Mouse (Mus musculus) olfactory bulb, adult 2 months (tissue): ENCODE data around the gene Stk35. TPM values are rescaled to one million over a fixed set of nuclear protein-coding genes. Genes with fewer than 3 reads are reported as not detected.

Source experiments
- H3K27ac ChIP-seq: fragments of 200-500 bp; 2 replicates; pipeline ENCODE4 v1.5.1; 2012; ENCODE audit warnings: low read depth, low read length; ENCODE audit not compliant: insufficient read depth
- H3K4me1 ChIP-seq: fragments of 200-500 bp; 2 replicates; pipeline ENCODE4 v1.6.1; 2012; ENCODE audit warnings: low read length; ENCODE audit not compliant: control insufficient read depth, insufficient read depth
- H3K4me3 ChIP-seq: fragments of 200-500 bp; 2 replicates; pipeline ENCODE4 v1.5.1; 2012; ENCODE audit warnings: mild to moderate bottlenecking, low read depth, low read length, moderate library complexity; ENCODE audit not compliant: insufficient read depth
- CTCF ChIP-seq: fragments of 200-500 bp; IDR thresholded peaks from 2 replicates; pipeline ENCODE4 v1.5.1; 2012; ENCODE audit warnings: low read depth, mild to moderate bottlenecking, low read length, moderate library complexity; ENCODE audit not compliant: insufficient read depth
- POLR2A ChIP-seq: fragments of 200-500 bp; IDR thresholded peaks from 2 replicates; pipeline ENCODE4 v1.6.1; 2012; ENCODE audit warnings: mild to moderate bottlenecking, low read depth, low read length, moderate library complexity; ENCODE audit not compliant: insufficient read depth
- WGBS: fragments of 180-500 bp; shearing (Covaris S2); methylation state at CpG from one replicate; pipeline ENCODE4 v1.1.7; 2018; 5-methylcytosine and 5-hydroxymethylcytosine counted together
- polyA plus RNA-seq: library from polyadenylated mRNA; stranded (reverse); fragments of >200 nt; gene quantifications from 2 replicates; pipeline ENCODE4 v1.2.4, GENCODE M21; 2012; ENCODE audit warnings: low replicate concordance; ENCODE audit not compliant: missing spikeins, insufficient read depth, insufficient read length

Gene Stk35
- polyA plus RNA-seq, 1 experiment = not detected

DNA sequence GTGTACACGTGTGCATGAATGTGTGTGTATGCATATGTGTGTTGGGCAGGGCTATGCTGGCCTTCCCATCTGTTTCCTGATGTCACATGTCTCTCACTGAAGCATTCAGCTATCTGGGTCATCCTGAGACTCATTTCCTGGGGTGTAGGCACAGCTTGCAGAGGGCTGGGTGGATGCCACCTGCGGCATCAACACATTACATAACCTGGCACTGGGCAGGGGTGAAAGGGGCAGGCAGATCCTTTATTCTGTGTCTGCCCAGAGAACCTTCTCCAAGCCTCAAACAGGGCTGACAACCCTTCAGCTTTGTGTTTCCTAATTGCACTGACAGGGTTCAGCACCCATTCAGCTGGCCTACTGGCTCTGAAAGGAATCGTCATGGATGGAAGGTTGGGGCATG, 64.6 kb downstream of the Stk35 start:
- WGBS = 62% methylated on average over 3 of the region's 3 CpGs
- TF ChIP-seq CTCF = no peak
- TF ChIP-seq POLR2A = no peak
- Histone ChIP-seq H3K4me1 (peaks cover 4% of the 10 kb centered on the region; the same call in 1 of the 2 replicates), H3K4me3 (no peak overlapping the region), H3K27ac (no peak overlapping the region)

DNA sequence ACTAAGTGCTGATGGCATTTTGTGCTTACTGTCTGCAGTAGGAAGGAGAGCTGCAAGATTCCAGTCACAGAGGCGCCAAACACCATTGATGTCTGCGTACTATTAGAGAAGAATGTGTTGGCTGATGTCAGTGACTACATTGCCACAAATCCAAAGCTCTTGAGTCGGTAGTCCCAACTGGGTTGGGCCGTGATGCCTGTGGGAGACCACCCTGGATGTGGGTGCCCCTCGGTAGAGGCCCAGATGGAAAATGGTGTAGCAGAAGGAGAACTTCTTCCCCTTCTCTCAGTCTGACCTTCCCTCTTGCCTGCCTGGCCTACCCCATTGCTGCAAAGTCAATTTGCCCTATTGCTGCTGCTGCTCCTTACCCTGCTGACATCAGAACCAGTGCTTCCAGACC, 68.8 kb downstream of the Stk35 start:
- H3K4me3 ChIP-seq = no peak overlapping the region
- TF ChIP-seq POLR2A = no peak
- TF ChIP-seq CTCF = no peak
- H3K4me1 ChIP-seq = peaks cover 12% of the 10 kb centered on the region; the same call in 1 of the 2 replicates
- no peak overlapping the region for H3K27ac ChIP-seq
- 94% methylated on average over 5 of the region's 5 CpGs for WGBS

DNA sequence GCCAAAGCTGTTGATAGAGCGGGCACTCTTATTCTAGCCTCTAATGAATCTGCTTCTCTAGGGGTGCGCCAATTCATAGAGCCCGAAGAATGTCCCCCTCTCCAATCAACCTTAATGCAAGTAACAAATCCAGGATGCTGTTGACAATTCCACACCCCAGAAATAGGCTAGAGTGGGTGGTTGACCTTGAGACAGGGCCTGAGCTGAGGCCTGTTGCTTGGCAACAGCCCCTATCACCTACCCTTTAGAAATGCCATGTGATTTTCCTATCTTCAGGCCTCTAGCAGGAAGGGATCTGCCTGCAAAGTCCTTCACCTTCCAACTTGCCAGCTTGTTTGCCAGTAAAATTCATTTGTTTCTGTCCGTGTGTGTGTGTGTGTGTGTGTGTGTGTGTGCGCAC, 70.9 kb downstream of the Stk35 start:
- 0 out of 2 replicates have a peak overlapping the region, but pooled peaks have one; percentile 31 for H3K27ac ChIP-seq
- no peak for TF ChIP-seq CTCF
- H3K4me1 ChIP-seq = peaks cover 14% of the 10 kb centered on the region; the same call in 1 of the 2 replicates
- H3K4me3 ChIP-seq = no peak overlapping the region
- WGBS = 89% methylated on average over 5 of the region's 5 CpGs

DNA sequence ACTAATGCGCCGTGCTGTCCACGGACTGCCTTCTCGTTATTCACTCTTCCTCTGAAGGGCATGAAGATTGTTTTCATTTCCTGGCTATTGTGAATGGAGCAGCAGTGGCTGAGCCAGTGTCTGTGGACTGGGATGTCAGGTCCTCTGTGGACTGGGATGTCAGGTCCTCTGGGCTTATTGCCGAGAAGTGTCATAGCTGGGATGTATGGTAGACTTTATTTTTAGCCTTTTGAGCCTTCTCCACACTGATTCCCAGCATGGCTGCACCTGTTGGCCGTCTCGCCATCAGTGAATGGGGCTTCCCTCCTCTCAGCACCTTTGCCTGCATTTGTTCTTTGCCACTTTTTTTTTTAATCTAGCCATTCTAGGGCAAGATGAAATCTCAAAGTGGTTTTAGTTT, 71.8 kb downstream of the Stk35 start:
- TF ChIP-seq CTCF = no peak
- TF ChIP-seq POLR2A = no peak
- H3K27ac ChIP-seq = no peak overlapping the region
- WGBS = 85% methylated on average over 7 of the region's 7 CpGs
- peaks cover 14% of the 10 kb centered on the region; the same call in 1 of the 2 replicates for H3K4me1 ChIP-seq
- H3K4me3 ChIP-seq = no peak overlapping the region

DNA sequence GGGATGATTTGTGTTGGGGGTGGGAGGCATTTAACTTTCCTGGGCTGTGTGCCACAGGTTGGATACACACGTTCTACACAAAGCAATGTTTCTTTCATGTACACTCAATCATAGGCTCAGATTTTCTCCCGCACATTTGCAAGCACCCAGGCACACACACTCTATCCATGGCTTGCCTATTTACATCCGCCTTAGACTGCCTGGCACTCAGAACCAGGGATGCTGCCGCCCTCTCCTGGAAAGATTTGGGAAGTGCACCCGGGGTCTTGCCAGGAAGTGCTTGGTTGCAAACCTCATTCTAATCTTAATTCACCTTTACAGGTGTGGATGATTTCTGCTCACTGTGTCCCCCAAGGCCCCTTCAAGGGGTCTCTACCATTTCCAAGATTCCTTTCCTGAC, 73.2 kb downstream of the Stk35 start:
- TF ChIP-seq POLR2A (no peak), CTCF (peak; percentile 90)
- H3K4me1 ChIP-seq = peaks cover 14% of the 10 kb centered on the region; the same call in 1 of the 2 replicates
- 3% methylated on average over 5 of the region's 5 CpGs for WGBS
- no peak overlapping the region for H3K4me3 ChIP-seq
- 0 out of 2 replicates have a peak overlapping the region, but pooled peaks have one; percentile 21 for H3K27ac ChIP-seq

DNA sequence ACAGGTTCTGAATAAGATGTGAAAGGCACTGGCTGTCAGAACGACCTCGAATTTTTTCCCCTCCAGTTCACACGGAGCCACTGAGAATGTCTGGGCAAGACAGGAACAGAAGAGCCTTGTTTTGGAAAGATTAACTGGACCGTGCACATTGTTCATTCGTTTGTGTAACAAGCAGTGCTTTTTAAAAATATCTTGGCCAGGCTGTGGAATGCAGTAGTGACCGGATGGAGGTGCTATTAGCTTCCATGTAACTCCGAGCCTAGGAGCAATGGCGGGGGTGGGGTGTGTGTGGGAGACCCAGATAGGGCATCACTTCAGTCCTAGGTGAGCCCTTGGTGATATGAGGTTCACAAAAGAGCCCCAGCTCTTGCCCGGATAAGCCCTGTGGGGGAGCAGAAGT, 73.8 kb downstream of the Stk35 start:
- Histone ChIP-seq H3K4me3 (no peak overlapping the region), H3K4me1 (peaks cover 14% of the 10 kb centered on the region; the same call in 1 of the 2 replicates), H3K27ac (0 out of 2 replicates have a peak overlapping the region, but pooled peaks have one; percentile 21)
- WGBS = 17% methylated on average over 9 of the region's 9 CpGs
- no peak for TF ChIP-seq POLR2A
- no peak for TF ChIP-seq CTCF

DNA sequence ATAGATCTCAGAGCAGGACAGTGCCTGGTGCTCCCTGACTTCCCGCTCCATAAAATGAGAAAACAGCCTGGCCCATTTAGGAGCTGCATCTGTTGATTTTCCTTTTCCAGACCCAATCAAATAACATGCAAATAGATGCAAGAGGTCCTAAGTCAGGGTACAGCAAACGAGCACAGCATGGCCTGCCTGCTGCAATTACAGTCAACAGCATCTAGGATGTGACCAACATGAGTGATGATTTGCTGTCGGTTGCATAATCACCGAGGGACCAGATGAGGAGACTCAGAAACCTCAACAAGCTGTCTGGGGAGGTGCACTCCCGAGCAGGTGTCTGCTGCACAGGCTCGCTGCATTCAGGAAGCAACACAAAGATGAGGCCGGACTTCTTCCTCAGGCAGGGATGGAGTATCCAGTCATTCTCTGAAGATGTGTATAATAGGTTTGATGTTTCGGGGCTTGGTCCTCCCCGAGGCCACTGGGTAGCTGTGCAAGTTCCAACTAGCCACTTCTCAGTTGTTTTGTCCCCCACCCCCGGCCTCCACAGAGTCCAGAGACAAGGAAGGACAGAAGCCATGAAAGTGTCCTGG, 74.3 kb downstream of the Stk35 start:
- TF ChIP-seq POLR2A = no peak
- TF ChIP-seq CTCF = no peak
- Histone ChIP-seq H3K4me1 (peaks cover 14% of the 10 kb centered on the region; the same call in 1 of the 2 replicates), H3K27ac (no peak overlapping the region), H3K4me3 (no peak overlapping the region)
- WGBS = 70% methylated on average over 10 of the region's 10 CpGs

DNA sequence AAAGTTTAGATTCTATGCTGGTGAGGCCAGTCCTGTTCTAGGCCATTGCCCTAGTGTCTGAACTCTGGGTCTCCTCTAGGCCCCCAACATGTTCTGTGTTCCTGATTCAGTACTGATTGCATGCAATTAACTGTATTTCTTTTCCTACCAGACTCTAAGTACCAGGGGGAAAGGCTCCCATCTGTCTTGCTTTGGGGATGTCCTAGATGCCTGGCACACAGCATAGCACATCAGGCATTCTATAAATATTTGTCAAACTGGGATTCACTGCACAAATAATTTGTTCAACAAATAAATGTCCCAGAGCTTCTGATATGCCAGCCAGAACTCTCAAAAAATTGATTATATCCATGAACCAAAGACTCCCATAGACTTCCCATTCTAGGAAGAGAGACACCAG, 76.6 kb downstream of the Stk35 start:
- no peak overlapping the region for H3K4me3 ChIP-seq
- H3K27ac ChIP-seq = no peak overlapping the region
- TF ChIP-seq POLR2A (no peak), CTCF (no peak)
- H3K4me1 ChIP-seq = peaks cover 8% of the 10 kb centered on the region; the same call in 1 of the 2 replicates

DNA sequence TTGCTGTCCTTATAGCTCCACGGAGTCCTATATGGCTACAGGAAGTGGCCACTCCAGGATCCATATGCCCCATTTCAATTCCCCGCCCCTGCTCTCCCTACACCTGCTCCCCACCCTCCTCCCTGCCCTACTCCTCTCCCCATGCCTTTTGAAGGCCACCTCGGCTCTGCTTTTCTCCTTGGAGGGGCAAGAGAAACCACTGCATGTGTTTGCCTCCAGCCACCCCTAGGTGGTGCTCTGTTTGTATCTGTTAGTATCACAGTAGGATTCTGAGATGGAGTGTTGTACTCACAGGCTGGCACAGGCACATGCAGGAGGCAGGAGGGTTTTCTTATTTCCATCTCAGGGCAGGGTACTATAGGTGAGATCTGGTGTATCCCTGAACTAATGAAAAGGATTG, 79.5 kb downstream of the Stk35 start:
- no peak overlapping the region for H3K27ac ChIP-seq
- H3K4me1 ChIP-seq = peaks cover 4% of the 10 kb centered on the region
- TF ChIP-seq CTCF (peak; percentile 44; the same call in 1 of the 2 replicates), POLR2A (no peak)
- 44% methylated on average over 3 of the region's 3 CpGs for WGBS
- no peak overlapping the region for H3K4me3 ChIP-seq
